Mouse (Mus musculus) embryonic stem cell, embryonic (primary cell): ENCODE measurements at regions not wholly inside any gene's neighbourhood (a gene's known extent, or its start where the extent isn't known, plus 50 kb on each side); places are given as distances from the start of the nearest gene placed in this dataset.

Experiments used
- CTCF ChIA-PET, 4 experiments: fragments of 300-600 bp in 2 of 4; fragments of 350-600 bp in 2 of 4; sonication (Branson Sonifier 250); formaldehyde crosslinking; loops; one replicate each; lab custom pipeline; 2022; ENCODE audit warnings: inconsistent platforms in 2 of 4; lab: Charles Lee
- POLR2A ChIA-PET, 4 experiments: fragments of 300-600 bp in 2 of 4; fragments of 350-600 bp in 2 of 4; sonication (Branson Sonifier 250); formaldehyde crosslinking; loops; one replicate each; lab custom pipeline; 2022; ENCODE audit warnings: antibody characterized with exemption in 4 of 4, inconsistent platforms in 1 of 4; lab: Charles Lee

DNA sequence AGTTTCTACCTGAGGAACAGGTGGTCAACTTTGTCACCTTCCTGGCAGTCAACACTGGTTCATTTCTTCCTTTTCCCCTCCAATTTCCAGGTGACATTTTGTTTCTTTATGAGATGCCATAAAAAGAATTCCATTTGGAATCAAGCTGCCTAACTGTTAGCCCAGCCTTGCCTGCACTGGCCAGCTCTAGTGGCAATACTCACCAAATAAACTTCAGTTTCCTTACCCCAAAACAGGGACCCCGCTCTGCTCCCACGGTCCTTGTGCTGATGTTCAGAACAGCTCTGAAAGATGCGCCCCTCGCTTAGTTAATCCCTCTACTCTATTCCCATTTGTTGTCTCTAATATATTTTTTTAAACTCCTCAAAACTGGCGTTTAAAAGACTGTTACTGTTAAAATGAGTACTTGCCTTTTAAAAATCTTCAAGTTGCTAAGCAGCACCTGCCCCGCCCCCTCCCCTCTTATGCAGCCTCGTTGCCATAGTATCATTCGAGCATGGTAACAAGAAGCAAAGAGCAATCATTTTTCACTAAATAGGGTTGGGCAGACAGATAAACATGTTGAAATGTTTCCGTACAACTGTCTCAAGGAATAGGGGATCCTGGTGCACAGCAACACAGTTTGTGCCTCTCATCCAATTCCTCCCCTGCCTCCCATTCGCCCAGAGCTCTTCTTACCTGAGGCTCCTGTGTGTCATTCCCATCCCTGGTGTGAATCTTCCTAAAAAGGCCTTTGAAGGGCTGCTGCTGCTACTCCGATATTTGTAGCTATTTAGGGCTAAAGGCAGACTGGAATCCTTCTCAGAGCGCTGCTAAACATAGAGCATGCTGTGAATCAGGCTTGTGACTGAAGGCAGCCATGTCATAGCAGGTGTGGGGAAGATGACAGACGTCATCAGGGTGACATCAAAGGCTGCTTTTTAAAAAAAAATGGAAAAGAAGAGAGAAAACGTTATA, 98.8 kb upstream of the Oxgr1 start:
- ChIA-PET CTCF (interaction anchor here in 1 of 4 experiments (0.6 kb wide), 1 partner anchor 291 kb away, joined by 3 read pairs; no protein-coding TSS in a partner anchor), POLR2A (interaction anchor here in 1 of 4 experiments (1.2 kb wide), 1 partner anchor 233 kb away, joined by 3 read pairs; no protein-coding TSS in a partner anchor)

DNA sequence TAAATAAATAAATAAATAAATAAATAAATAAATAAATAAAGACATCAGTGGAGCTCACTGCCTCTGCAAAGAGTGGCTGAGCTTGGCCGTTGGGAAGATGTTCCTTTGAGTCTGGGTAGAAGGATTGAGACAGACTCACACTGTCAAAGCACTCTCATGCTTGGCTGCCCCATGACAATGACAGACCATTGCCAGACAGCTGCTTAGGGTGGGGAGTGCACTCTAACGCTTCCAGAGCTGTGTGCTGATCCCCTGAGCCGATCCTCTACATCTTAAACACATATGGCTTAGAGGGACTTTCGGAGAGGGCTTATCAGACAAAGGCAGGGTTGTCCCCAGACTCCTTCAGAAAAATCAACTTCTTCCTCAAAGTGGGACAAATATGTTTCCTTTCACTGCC, 100.0 kb upstream of the Oxgr1 start:
- POLR2A ChIA-PET, result no interaction called here
- CTCF ChIA-PET, result no interaction called here

DNA sequence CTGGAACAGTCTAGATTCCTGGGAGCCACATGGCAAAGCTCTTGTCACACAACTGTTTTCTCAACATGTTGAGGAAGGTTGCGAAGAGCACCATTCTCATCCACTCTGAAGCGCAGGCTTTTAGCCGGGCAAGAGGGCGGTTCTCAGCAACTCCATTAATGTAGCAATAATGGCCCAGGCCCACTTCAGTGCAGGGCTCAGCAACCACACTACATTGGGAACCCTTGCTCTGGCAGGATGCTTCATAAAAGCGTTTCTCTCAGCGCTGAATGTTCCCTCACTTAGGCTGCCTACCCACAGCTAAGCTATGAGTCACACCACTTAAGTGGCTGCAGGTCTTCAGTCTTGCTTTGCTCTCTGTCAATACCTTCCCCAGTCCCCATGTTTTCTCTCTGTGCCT, 102.2 kb upstream of the Oxgr1 start:
- POLR2A ChIA-PET, result no interaction called here
- CTCF ChIA-PET, result no interaction called here

DNA sequence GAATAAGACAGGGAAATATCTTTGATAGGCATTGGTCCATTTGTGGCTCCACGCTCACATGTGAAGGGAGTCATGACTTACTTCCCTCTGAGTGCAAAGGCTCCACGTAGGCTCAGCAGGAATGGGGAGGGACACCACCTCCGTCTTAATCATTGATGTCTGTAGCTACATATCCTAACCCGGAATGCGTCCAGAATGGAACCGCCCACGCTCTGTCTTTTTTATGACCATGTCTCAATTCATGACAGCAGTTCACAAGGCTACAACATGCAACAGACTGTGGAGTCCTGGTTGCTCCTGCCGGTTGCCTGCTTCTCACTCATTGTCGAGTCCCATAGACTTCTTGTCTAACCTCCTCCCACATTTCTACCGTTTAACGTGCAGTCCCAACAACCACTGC, 104.1 kb upstream of the Oxgr1 start:
- CTCF ChIA-PET, result interaction anchor here in 2 of 4 experiments (1.0 to 3.6 kb wide), 3 partner anchors 9 to 252 kb away, joined by 5 to 13 read pairs (median 12); no protein-coding TSS in a partner anchor
- POLR2A ChIA-PET, result interaction anchor here in 1 of 4 experiments (1.6 kb wide), 1 partner anchor 12 kb away, joined by 3 read pairs; no protein-coding TSS in a partner anchor

DNA sequence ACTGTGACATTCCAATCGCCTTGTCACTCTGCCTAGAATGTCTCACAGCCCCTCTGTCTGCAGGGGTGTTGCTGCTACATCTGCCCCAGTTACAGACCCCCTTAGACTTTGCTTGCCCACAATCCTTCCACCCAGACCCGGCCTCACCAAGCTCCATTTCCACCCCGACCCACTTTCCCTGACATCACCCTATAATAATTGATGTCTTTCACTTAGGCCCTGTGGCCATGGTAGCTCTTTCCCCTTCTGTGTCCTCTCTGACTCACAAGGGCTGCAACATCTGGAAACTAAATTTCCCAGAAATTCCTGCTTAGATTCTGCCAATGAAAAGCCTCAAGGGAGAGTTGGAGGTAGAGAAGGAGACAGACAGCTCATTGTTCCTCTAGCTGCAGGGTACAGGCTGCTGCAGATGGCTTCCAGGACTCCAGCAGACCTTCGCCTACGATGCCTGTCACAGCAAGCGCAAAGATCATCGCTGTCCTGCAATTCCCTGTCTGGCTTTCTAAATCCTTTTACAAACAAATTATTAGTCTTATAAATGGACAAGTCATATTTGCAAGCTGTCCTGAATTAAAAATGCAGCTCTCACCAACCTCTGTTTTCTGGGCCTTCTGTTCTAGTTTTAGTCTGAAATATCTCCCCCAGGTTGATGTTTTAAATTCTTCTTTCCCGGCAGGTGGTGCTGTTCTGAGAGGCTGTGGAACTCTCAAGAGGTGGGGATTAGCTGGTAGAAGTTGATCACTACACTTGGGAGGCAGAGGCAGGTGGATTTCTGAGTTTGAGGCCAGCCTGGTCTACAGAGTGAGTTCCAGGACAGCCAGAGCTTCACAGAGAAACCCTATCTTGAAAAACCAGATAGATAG, 104.9 kb upstream of the Oxgr1 start:
- CTCF ChIA-PET, result interaction anchor here in 3 of 4 experiments (0.5 to 3.6 kb wide), 10 partner anchors 8 to 685 kb away, joined by 3 to 13 read pairs (median 4); no protein-coding TSS in a partner anchor
- POLR2A ChIA-PET, result interaction anchor here in 2 of 4 experiments (1.4 to 1.9 kb wide), 2 partner anchors 9 to 251 kb away, joined by 4 to 5 read pairs; no protein-coding TSS in a partner anchor

DNA sequence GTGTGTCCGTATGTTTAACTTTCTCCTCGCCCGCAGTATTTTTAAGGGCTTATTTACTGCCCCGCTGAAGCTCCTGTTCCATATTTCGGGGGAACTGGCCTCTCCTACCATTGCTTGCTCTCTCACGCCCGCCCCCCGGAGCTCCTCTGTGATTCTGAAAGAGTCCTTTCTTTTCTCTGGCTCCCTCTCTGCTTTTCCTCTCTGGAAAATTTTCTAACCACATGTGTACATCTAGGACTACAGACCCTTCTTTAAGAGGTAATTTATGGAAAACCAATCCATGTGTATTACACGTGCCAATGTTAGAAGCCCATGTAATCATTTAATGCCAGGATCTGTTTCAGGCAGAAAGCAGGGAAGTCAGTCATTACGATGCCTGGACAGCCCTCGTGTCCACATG, 106.6 kb upstream of the Oxgr1 start:
- ChIA-PET CTCF (interaction anchor here in 2 of 4 experiments (0.7 to 3.6 kb wide), 4 partner anchors 10 to 249 kb away, joined by 3 to 13 read pairs (median 8); no protein-coding TSS in a partner anchor), POLR2A (interaction anchor here in 2 of 4 experiments (0.6 to 1.9 kb wide), 6 partner anchors 9 to 249 kb away, joined by 3 to 5 read pairs (median 4); no protein-coding TSS in a partner anchor)

DNA sequence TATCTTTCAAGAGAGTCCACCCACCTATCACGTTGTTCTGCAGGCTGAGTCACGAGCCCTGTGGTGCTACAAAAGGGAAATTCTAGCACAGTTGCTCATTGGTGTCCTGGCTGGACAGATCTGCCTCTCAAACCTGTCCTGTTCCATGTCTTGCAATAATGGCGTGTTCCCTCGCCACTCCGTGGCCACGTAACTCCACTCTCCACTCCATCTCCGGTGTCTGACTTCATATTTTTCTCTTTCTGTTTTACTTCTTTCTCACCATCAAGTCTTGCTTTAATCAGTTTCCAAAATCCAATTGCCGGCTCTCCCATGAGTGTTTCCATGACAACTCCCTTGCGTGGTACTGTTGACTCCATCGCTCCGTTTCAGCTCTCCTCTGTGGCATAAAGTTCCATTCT, 107.1 kb upstream of the Oxgr1 start:
- CTCF ChIA-PET, result interaction anchor here in 1 of 4 experiments (3.6 kb wide), 1 partner anchor 12 kb away, joined by 13 read pairs; no protein-coding TSS in a partner anchor
- POLR2A ChIA-PET, result interaction anchor here in 1 of 4 experiments (0.9 kb wide), 1 partner anchor 161 kb away, joined by 3 read pairs; no protein-coding TSS in a partner anchor

DNA sequence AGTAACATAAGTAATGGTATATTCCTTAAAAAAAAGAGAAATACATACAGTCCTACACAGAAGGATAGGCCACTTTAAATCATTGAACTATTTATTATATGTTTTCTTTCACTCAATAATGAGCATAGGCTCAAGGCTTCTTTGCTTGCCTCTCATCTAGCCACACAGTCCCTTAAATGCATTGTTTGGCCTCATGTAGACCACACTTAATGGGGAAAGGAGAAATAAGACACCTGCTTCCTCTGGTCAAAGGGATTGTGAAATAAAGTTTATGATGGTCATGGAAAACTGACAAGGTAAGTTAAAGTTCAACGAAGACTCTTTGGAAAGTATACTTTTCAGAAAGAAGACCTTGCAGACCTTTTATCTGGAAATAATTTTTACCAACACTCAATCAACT, 108.4 kb upstream of the Oxgr1 start:
- POLR2A ChIA-PET, result no interaction called here
- CTCF ChIA-PET, result no interaction called here

DNA sequence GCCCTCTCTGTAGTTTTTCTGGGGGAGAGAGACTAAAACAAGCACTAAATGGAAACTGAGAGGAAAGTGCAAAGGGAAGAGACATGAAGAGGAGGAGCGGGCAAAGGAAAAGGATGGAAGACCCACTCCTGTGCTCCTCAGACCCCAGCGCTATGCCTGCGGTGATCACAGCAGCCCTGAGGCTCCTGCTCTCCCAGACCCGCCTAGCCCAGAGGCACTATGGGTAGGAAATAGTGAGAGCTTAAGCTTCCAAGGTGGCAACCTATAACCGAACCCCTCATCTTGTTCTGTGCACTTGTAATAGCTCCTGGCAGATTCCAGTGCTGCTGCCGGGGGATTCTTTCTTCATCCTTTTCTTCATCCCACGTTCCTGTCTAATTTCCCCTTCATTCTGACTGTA, 112.2 kb upstream of the Oxgr1 start:
- ChIA-PET CTCF (interaction anchor here in 3 of 4 experiments (0.6 to 1.3 kb wide), 3 partner anchors 16 to 970 kb away, joined by 4 to 8 read pairs (median 6); no protein-coding TSS in a partner anchor), POLR2A (interaction anchor here in 2 of 4 experiments (0.5 to 1.3 kb wide), 2 partner anchors 54 to 125 kb away, joined by 3 to 9 read pairs; no protein-coding TSS in a partner anchor)

DNA sequence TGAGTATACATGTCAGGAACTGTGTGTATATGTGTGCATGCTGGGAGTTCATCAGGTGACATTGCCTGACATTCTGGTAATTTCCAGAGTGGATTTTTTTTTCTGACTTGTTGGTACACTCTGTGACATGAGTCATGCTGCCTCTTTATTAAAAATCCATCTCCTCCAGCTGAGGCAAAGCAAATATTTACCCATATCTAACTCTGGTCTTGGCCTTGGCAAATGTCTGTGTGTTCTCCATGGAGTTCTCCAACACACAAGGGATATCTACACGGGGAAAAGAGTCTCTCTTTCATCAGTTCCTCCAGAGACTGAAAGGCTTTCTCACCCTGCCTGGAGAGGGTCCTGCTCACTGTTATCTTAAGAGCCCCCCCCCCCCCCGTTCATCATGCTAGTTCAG, 111.3 kb upstream of the Mbnl2 start:
- ChIA-PET CTCF (no interaction called here), POLR2A (no interaction called here)

DNA sequence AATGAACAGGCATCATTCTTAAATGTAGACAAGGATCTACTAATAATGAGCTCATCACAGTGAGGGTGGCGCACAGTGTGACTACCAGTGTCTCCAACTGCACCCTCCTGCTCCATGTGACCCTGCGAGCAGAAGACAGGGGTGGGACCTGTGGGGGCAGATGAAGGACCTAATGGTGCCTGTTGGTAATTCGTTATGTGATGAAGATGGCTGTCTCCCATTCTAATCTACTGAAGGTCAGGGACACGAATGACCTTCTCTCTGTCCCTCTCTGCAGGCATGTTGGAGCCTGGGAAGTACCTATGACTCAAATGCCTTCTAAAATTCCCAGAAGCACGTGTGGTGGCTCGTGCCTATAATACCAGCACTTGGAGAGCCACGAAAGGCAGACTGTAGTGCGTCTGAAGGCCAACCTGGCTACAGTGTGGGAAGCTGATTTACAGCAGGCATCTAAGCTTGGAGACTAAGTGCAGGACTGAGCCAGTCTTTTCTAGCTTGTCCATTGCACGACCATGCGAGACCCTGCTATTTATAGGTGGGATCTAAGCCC, 109.9 kb upstream of the Mbnl2 start:
- ChIA-PET CTCF (no interaction called here), POLR2A (no interaction called here)

DNA sequence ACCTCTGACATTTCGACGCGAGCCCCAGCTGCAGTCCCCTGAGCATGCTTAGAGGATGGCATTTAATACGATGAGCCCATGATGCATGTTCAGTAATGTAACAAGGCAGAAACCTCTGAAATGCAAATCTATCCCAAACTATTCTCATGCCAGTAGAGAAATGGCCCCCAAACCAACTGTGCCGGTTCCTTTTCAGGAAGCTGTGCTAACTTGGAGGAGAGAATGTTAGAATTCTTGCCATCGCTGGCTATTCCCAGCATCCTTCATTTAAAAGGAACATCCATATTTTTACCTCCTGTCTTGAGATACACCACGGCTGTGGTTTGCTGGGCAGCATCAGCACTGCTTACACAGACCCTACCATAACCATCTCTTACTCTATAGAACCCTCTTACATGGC, 104.7 kb upstream of the Mbnl2 start:
- CTCF ChIA-PET, result interaction anchor here in 1 of 4 experiments (0.5 kb wide), 1 partner anchor 16 kb away, joined by 4 read pairs; no protein-coding TSS in a partner anchor

DNA sequence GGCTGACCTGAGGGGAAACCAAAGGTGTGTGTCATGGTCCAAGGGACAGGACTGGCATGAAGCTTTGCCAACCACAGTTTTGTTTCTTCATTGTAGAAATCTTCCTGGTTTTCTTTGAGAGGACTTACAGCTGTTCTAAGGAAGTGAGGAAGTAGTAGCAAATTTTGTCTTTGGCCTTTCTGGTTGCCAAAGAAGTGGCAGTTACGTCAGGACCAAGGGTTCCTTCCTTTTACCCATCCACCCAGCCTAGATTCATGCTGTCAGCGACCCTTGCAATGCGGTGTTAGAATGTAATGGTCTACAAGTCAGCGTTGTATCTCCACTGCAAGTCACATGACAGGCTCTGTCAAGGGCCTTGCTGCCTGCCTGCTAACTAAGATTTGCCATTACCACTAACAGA, 103.4 kb upstream of the Mbnl2 start:
- ChIA-PET POLR2A (no interaction called here), CTCF (no interaction called here)

More for the DNA sequence above, 104.7 kb upstream of the Mbnl2 start:
- POLR2A ChIA-PET, result interaction anchor here in 1 of 4 experiments (0.6 to 0.7 kb wide), 2 partner anchors 22 to 274 kb away, joined by 3 read pairs; no protein-coding TSS in a partner anchor

DNA sequence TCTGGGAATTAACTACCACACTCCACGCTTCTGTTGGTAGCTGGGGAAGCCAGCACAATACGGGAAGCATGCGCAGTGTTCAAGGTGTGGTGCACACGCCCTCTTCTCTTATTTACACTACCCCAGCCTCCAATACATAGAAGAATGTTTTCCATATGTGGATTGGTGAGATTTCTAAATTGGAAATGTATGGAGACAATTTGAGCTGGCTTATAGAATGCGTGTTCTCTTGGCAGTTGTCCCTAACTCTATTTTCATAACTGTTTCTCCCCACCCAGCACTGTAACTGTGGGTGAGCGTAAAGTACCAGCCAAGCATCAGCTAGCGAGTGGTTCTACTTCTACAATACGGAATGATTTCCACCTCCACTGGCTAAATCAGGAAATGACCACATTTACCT, 102.6 kb upstream of the Mbnl2 start:
- ChIA-PET POLR2A (no interaction called here), CTCF (no interaction called here)

DNA sequence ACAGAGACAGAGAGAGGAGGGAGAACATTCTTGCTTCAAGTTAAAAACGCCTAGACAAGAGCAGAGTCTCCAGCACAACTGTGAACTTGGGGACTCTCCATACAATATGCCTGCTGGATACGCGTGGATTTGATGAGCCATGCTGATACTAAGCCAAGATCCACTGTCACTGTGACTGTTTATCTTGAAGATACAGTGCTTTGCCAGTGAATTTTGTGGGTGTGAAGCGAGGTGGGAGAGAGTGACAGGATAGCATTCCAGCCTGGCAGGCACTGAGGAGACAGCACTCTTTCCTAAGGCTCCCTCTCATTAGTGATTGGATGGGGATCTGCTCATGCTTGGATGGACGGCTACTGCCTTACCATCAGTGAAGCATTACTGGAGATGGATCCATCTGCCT, 100.9 kb upstream of the Mbnl2 start:
- CTCF ChIA-PET, result no interaction called here
- POLR2A ChIA-PET, result no interaction called here

DNA sequence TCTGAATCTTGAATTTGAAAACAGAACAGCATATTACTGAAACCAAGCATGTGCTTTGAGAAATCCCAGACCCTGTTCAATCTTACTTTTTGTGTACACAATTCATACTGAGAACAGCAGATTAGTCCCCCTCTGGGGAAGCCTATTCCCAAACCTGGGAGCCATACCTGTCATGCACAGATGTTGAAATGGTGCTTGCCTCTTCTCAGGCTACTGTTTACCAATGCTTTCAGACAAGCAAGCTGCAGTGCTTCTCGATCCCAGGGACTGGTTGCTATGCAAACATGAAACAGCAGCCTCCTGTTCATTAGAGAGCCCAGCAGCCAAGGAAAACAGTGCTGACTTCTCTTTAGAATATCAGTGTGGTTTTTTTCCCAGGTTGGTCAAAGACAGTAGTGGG, 80.3 kb upstream of the Mbnl2 start:
- CTCF ChIA-PET, result no interaction called here
- POLR2A ChIA-PET, result no interaction called here

DNA sequence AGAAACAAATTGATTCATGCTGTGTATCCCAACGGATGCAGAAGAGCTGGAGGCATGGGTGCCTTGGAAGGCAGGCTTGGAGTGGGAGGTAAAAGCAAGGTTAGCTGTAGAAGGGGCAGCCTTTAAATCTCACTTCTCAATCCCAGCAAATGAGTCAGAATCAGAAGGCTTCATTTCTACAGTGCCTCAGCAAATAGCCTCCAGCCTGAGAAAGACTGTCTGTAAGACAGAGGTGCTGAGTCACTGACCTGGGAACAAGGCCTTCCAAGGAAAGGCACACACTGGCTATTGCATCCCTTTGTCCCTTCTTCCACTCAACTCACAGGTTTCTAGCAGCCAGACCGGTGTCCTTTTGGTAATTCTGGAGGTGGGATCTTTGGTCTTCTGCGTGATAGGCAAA, 63.7 kb upstream of the Mbnl2 start:
- POLR2A ChIA-PET, result no interaction called here
- CTCF ChIA-PET, result interaction anchor here in 1 of 4 experiments (0.7 kb wide), 1 partner anchor 241 kb away, joined by 3 read pairs; no protein-coding TSS in a partner anchor

DNA sequence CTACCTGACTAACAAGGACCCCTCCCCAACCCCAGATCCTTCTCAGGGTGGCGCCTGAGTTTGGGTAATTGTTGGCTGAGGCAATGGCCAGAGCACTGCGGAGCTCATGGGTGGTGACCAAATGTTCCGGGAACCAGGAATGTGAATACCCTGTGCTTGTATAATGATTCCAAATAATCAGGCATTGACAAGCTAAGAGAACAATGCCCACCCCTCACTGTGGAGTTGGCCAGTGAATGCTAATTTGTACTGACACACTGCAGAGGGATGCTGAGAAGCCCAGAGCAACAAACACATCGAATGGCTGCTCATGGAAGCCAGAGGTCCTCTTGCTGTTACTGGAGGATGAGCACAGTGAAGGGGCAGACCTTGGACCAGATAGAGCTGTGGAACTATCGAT, 62.8 kb upstream of the Mbnl2 start:
- ChIA-PET POLR2A (interaction anchor here in 1 of 4 experiments (1.3 kb wide), 1 partner anchor 66 kb away, joined by 4 read pairs; no protein-coding TSS in a partner anchor), CTCF (interaction anchor here in 1 of 4 experiments (0.6 kb wide), 1 partner anchor 45 kb away, joined by 3 read pairs; no protein-coding TSS in a partner anchor)
